Mouse (Mus musculus) gastrocnemius, adult 18-20 months (tissue): ENCODE measurements around the gene Slc10a6. TPM values are rescaled to one million over a fixed set of nuclear protein-coding genes. Genes with fewer than 3 reads are reported as not detected.

Experiments
- DNase-seq: peaks from one replicate; pipeline ENCODE4 v3.0.0; 2021; ENCODE audit warnings: low spot score
- total RNA-seq, 2 experiments: library from RNA; stranded (reverse); gene quantifications; 2 replicates each; pipeline ENCODE4 v1.2.3; 2021

Gene Slc10a6
- total RNA-seq, 2 experiments from 2014 or later, result 1.1 to 3.7 TPM

- DNase-seq, result peak; percentile 42
Measured at GRCm38 (mm10) chr5:103620301-103620973, 8.8 kb downstream of the Slc10a6 start.

- DNase-seq, result no peak
Measured at GRCm38 (mm10) chr5:103617191-103617590, 12.0 kb downstream of the Slc10a6 start.

GRCm38 (mm10) chr5:103614356-103614755, 14.8 kb downstream of the Slc10a6 start:
- no peak for DNase-seq

GRCm38 (mm10) chr5:103612316-103612715, 16.9 kb downstream of the Slc10a6 start:
- DNase-seq, result no peak

GRCm38 (mm10) chr5:103610856-103611472, 18.2 kb downstream of the Slc10a6 start:
- DNase-seq, result no peak

DNA sequence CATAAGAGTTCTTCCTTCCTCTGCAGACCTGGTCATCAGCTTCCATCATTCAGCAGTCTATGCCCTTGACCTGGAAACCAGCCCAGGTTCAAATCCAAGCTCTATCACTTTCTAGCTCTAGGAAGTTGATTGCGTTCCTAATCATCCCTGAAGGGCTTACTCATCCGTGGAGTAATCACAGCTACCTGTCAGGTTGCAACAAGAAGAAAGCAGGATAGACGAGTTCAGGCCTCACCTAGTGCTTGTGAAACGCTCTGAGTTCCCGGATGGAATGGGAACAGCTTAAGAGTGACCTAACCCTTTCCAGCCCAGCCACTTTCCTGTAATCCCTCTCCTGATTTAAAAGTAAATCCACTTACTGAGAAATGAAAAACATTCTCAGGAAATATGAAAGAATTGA, 19.1 kb downstream of the Slc10a6 start:
- DNase-seq, result no peak

GRCm38 (mm10) chr5:103605707-103606106, 23.5 kb downstream of the Slc10a6 start:
- DNase-seq, result no peak

DNA sequence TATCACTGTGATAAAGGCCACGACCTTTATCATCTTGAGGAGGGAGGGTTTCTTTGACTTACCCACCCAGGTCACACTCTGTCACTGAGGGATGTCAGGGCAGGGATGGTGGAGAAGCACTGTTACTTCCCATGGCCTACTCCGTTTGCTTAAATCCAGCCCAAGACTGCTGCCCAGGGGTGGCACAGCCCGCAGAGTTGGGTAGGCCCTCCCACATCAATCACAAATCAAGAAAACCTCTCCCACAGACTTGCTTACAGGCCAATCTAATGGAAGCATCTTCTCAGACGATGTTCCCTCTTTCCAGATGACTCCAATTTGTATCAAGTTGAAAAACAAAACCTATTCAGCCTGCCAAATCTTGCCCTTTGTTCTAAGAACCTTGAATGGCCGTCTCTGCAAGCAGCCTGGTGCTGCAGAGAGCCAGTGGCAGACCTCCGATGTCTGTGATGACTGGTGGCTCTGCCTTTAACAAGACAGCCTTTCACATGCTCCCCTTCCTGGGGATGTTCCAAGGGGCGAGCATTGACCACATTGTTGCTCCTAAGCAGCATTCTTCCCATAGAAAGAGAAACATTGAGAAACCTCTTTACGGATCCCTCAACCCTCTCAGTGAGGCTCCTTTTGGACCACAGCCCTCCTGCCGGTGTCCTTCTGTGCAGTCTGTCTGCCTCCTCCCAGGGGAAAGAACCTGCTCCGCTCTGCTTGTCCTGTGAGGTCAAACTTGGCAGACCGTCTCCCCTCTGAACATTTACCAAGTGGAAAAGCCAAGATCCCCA, 25.9 kb downstream of the Slc10a6 start:
- peak; percentile 60 for DNase-seq

- no peak for DNase-seq
Measured at GRCm38 (mm10) chr5:103598881-103599280, 30.3 kb downstream of the Slc10a6 start.

GRCm38 (mm10) chr5:103598264-103598663, 30.9 kb downstream of the Slc10a6 start:
- no peak for DNase-seq

- DNase-seq, result no peak
Measured at GRCm38 (mm10) chr5:103597604-103598003, 31.6 kb downstream of the Slc10a6 start.

DNA sequence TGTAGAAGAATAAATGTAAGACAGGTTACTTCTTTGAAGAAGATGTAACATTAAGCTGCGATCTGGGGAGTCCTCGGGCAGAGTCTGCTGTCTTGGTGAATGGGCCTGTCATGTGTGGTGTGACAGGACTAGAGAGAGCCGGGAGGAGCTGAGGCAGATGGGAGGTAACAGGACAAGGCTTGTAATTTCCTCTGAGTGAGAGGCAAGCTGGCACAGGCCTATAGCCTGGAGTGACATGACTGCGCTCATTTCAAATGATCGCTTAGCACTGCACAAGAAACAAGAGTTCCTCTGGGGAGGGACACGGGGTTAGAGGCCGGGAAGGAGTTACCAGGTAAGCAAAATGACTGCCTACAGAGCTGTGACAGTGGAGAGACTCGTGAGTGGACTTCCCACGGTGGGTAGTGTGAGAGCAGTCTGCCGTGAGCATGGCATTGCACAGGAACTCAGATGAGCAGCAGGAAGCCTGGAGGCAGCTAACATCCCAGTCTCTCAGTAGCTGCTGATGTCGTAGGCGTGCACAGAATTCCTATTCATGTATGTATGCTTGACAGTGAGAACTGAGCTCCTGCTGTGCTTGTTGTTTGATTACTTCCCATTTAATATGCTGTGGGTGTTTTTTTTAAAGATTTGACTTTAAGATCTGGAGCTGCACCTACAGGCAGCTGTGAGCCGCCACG, 32.6 kb downstream of the Slc10a6 start:
- no peak for DNase-seq

DNA sequence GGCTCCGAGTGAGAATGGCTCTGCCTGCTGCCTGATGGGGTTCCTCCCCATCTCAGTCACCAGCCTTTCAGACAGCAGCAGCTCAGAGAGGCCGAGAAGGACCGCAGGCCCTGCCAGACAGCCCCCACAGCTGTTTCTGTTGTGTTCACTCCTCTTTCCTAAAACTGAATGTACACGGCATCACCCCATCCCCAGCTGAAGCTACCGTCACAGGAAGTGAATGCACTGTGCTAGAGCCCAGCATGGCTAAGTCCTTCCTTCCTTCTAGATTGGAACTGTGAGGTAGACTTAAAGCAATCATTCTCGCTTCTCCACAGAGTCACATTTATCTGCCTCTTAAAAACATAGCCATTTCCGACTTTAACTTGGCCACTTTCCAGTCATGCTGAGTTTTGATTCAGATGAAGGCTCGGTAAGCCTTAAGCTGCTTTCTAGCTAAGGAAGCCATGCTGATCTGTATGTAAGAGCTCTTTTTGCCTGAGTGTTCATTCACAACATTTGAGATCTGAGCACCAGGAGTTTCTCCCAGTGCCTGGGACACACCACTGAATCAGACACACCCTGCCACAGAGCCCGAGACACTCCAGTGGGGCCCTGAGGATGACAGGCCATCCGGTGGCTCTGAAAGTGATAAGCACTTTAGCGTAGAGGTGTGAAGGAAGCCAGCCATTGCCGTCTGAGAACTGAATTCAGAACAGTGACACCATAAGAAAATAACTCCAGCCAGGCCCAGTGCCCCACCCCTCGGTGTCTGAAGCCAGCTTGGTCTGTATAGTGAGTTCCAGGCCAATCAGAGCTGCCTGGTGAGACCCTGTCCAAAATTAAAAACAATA, 33.6 kb downstream of the Slc10a6 start:
- no peak for DNase-seq

GRCm38 (mm10) chr5:103593575-103593974, 35.6 kb downstream of the Slc10a6 start:
- DNase-seq, result no peak

- no peak for DNase-seq
Measured at GRCm38 (mm10) chr5:103592706-103593105, 36.5 kb downstream of the Slc10a6 start.

DNA sequence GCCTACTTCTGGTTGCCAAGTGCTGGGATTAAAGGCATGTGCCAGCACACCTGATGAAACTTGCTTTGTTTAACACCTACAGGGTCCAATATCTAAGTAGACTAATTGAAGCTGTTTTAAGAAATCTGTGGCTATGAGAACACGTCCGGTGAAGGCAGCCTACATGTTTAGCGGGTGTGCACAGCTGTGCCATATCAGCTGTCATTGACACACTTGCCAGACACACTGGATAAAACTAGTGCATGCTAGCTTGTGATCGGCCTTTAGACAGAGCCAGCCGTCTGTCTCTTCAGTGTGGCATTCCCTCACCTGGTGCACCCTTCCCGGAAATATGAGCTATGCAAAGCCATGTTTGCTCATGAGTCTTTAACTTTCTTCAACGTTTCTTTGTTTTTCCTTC, 37.4 kb downstream of the Slc10a6 start:
- no peak for DNase-seq

DNA sequence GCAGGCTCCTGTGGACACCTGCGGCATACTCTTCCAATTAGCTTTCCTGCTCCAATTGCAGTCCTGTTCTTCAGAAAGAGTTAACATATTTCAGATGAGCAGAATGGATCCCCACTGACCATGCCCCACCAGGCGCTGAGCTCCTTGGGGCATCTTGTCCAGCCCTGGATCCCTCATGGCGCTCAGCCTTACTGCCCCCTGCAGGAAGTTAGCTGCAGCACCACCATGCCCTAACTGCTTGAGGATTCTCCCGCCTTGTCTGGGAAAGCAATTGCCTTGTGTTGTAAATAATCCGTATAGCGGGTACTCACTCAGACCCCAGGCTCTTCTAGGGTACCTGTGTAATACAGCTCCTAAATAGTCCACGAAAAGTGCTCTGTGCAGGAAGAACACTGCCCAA, 42.0 kb downstream of the Slc10a6 start:
- DNase-seq, result no peak

GRCm38 (mm10) chr5:103579680-103580420, 49.4 kb downstream of the Slc10a6 start:
- DNase-seq, result no peak

DNA sequence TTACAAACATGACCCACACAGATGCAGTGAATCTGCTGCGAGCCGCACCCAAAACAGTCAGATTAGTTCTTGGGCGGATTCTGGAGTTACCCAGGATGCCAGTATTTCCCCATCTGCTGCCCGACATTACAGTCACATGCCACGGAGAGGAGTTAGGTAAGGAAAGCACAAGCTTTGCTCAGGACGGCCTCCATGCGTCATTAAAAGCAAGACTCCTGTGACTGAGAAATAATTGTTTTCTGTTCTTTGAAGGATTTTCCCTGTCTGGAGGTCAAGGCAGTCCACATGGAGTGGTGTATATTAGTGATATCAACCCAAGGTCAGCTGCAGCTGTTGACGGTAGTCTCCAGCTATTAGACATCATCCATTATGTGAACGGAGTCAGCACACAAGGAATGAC, 59.8 kb downstream of the Slc10a6 start:
- DNase-seq, result no peak

DNA sequence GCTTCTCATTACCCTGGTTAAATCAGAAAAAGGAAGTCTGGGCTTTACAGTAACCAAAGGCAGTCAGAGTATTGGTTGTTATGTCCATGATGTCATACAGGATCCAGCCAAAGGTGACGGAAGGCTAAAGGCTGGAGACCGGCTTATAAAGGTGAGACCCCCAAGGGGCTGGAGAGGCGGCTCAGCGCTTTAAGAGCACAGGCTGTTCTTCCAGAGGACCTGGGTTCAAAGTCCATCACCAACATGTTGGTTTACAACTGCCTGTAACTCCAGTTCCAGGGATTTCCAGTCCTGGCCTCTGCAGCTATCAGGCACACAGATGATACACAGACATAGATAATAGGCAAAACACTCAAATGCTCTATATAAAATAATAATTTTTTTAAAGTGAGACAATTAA, 61.2 kb downstream of the Slc10a6 start:
- DNase-seq, result no peak
